Mouse (Mus musculus) retina, adult 2 months (tissue): ENCODE results near the gene Ano10.

ENCODE experiments used
- DNase-seq: peaks from one replicate; pipeline ENCODE4 v3.0.0-alpha.2; 2012; ENCODE audit warnings: low read depth, low spot score

Gene Ano10

DNA sequence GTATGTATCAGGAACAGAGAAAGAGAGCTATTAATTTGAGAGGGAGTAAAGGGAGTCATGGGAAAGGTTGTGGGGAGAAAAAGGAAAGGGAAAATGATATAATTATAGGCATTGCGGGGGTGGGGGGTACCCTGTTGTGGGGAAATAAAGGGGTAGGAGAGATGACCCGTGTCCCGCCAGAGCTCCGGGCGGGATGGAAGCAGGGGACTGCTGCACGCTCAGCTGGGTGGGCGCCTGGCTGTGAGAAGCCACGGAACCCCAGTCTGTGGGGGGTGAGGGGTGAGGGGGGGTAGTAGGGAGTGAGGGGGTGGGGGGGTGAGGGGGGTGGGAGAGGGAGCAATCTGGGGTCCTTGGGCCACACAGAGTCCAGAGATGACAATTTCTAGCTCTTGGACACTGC is 167.4 kb downstream of the Ano10 start:
- DNase-seq, result no peak
